Mouse (Mus musculus) bone marrow, adult 2 months (tissue): Measurements from ENCODE around the gene Abhd4.

Experiments
- CTCF ChIP-seq: fragments of 200-500 bp; IDR thresholded peaks from 2 replicates; pipeline ENCODE4 v1.5.1; 2011; ENCODE audit warnings: low read length, control low read depth; ENCODE audit not compliant: control insufficient read depth, insufficient read depth
- POLR2A ChIP-seq: fragments of 200-500 bp; IDR thresholded peaks from 2 replicates; pipeline ENCODE4 v1.6.1; 2011; ENCODE audit warnings: low read depth, mild to moderate bottlenecking, control low read depth, low read length, borderline replicate concordance; ENCODE audit not compliant: control insufficient read depth

DNA sequence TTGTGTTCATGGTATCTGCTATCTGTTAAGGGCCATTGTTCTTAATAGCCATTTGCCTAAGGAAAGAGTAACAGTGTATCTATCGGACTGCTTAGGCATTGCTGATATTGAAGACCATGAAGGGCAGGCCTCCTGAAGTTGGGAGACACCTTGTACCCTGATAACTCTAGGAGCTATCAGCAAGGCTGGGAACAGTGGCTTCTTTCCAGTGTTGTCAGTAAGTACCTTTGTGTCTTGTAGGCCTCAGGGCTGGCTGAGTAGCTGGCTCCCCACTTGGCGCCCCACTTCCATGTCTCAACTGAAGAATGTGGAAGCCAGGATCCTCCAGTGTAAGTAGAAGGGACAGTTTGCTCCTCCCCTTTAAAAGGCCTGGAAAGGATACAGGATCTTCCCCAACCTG is 7.4 kb downstream of the Abhd4 start:
- no peak for TF ChIP-seq POLR2A
- no peak for TF ChIP-seq CTCF
